Mouse (Mus musculus): ENCODE data around the gene Sh3bp5.

DNA sequence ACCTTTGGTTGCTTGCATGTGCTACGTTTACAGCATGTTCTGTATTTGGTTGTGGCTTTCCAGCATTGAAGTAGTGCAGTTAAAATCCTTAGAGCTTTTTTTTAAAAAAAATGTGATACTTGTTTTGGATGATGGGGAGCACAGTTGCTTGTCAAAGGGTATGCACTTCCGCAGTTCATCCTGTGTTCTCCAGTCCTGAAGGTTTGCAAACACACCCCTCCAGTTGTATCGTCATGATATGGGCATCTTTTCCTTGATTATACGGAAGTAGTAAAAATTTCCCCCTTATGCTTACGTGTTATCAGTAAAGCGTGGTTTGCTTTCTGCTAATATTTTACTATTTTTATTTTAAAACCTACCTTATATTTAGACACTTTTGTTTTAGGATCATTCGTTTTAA is 98.5 kb downstream of the Sh3bp5 start:
- no peak for TF ChIP-seq CTCF (IDR thresholded peaks at IDR 0.05; ENCODE audit: borderline replicate concordance, insufficient read depth, low read depth, low read length)
- no peak for TF ChIP-seq POLR2A (IDR thresholded peaks at IDR 0.05; ENCODE audit: borderline replicate concordance, insufficient read depth, low read length)

Measured in cerebellum, adult 2 months (tissue).